Mouse (Mus musculus) ES-Bruce4 (cell line): Measurements from ENCODE around the gene Taf8.

Experiments
- CTCF ChIP-seq: IDR thresholded peaks from one replicate; pipeline ENCODE4 v1.8.1; 2011; ENCODE audit warnings: low read depth, low read length
- EP300 ChIP-seq: IDR thresholded peaks from 2 replicates; pipeline ENCODE4 v1.6.1; 2011; ENCODE audit warnings: low read depth, low read length; ENCODE audit not compliant: insufficient read depth
- POLR2A ChIP-seq: IDR thresholded peaks from one replicate; pipeline ENCODE4 v1.8.1; 2011; ENCODE audit warnings: low read length; ENCODE audit not compliant: insufficient read depth

DNA sequence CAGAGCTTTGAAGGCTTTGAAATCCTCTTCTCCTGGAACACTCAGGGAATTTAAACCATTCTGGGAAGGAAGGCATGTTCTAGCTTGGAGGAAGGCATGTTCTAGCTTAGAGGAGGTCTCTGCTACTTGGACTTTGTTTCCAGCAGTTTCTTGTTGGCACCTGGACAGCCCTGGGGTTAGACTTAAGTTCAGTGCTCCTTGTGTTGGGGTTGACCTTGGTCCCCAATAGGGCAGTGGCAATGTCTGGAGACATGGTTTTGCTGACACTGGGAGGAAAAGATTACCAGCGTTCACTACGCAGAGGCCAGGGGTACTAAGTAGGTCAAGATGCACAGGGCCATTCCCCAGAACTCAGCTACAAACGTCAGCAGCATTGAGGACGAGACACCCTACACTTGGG, 26.9 kb downstream of the Taf8 start:
- TF ChIP-seq CTCF (no peak), POLR2A (no peak), EP300 (no peak)
